Mouse (Mus musculus) bone marrow, adult 2 months (tissue): ENCODE measurements at regions not wholly inside any gene's neighbourhood (a gene's known extent, or its start where the extent isn't known, plus 50 kb on each side); places are given as distances from the start of the nearest gene placed in this dataset.

Experiments used
- CTCF ChIP-seq: fragments of 200-500 bp; IDR thresholded peaks from 2 replicates; pipeline ENCODE4 v1.5.1; 2011; ENCODE audit warnings: low read length, control low read depth; ENCODE audit not compliant: control insufficient read depth, insufficient read depth
- POLR2A ChIP-seq: fragments of 200-500 bp; IDR thresholded peaks from 2 replicates; pipeline ENCODE4 v1.6.1; 2011; ENCODE audit warnings: low read depth, mild to moderate bottlenecking, control low read depth, low read length, borderline replicate concordance; ENCODE audit not compliant: control insufficient read depth

- TF ChIP-seq CTCF (no peak), POLR2A (no peak)
Observed at GRCm38 (mm10) chr4:150778683-150779082, 75.0 kb upstream of the Errfi1 start.
